Mouse (Mus musculus): ENCODE measurements around the gene Stx17. TPM values are rescaled to one million over a fixed set of nuclear protein-coding genes. Genes with fewer than 3 reads are reported as not detected.

Gene Stx17
- polyA plus RNA-seq (2017; shearing (Covaris generic)), result 10 to 100 TPM; 13.9 to 21.0 TPM

GRCm38 (mm10) chr4:48124773-48125469, at the start of gene Stx17:
Stx17 (plus strand) TSS chr4:48124915.

Other genes with a start within 250 kb of the Stx17 start
- 10 to 100 TPM in 1 of 2 experiments, 1 to 10 TPM in 1; 2.1 to 17.2 TPM for gene Nr4a3, start 79.8 kb upstream of the Stx17 start, polyA plus RNA-seq (2017; shearing (Covaris generic))
- 100 to 1,000 TPM in 1 of 2 experiments, 10 to 100 TPM in 1; 95.2 to 106 TPM for gene Erp44, start 154.6 kb downstream of the Stx17 start, polyA plus RNA-seq (2017; shearing (Covaris generic))
- 10 to 100 TPM; 19.1 to 20.8 TPM for gene Invs, start 154.8 kb downstream of the Stx17 start, polyA plus RNA-seq (2017; shearing (Covaris generic))

Measured in inflammation-experienced regulatory T-cells (primary cell).